Mouse (Mus musculus) lung, postnatal 0 days (tissue): ENCODE measurements at regions not wholly inside any gene's neighbourhood (a gene's known extent, or its start where the extent isn't known, plus 50 kb on each side); places are given as distances from the start of the nearest gene placed in this dataset.

Source experiments
- CTCF ChIP-seq: IDR thresholded peaks from 2 replicates; pipeline ENCODE4 v1.5.1; 2016; ENCODE audit warnings: antibody characterized with exemption, mild to moderate bottlenecking
- EP300 ChIP-seq: IDR thresholded peaks from 2 replicates; pipeline ENCODE4 v1.6.1; 2016; ENCODE audit warnings: antibody characterized with exemption, mild to moderate bottlenecking, control low read depth

- no peak for TF ChIP-seq CTCF
- TF ChIP-seq EP300 = no peak
Observed at GRCm38 (mm10) chr11:40600773-40601571, 94.0 kb downstream of the Mat2b start.
